Mouse (Mus musculus): ENCODE measurements around the gene Gm17349. TPM values are rescaled to one million over a fixed set of nuclear protein-coding genes. Genes with fewer than 3 reads are reported as not detected.

Gene Gm17349
- polyA plus RNA-seq, 1 experiment: not detected

DNA sequence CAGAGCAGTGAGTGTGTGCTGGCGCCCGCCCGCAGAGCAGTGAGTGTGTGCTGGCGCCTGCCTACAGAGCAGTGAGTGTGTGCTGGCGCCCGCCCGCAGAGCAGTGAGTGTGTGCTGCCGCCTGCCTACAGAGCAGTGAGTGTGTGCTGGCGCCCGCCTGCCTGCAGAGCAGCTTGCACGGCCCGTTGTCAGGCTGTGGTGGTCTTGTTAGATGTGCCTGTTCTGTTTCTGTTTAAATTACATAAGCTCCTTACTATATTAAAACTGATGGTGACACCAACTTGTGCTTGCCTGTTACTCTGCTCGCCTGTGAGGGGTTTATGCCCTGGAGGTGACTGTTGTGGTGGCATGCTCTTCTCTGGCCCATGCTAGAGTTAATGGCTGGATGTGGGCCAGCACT, 2.9 kb upstream of the Gm17349 start:
- H3K36me3 ChIP-seq (ENCODE audit: control insufficient read depth, insufficient read depth): peaks cover 95% of the 10 kb centered on the region
- TF ChIP-seq CTCF (IDR thresholded peaks at IDR 0.05; ENCODE audit: control insufficient read depth, insufficient read depth, insufficient read length) (no peak), MYOG (IDR thresholded peaks at IDR 0.05; ENCODE audit: control insufficient read depth, extremely low read depth, insufficient read length) (no peak)
- no peaks in the 10 kb centered on the region for H3K27me3 ChIP-seq (ENCODE audit: control insufficient read depth, insufficient read depth, insufficient read length)
- peaks cover 13% of the 10 kb centered on the region for H3K79me2 ChIP-seq (ENCODE audit: control insufficient read depth, insufficient read depth)
- H3K4me3 ChIP-seq (ENCODE audit: insufficient read depth, poor library complexity, severe bottlenecking): no peak overlapping the region
- peaks cover 5% of the 10 kb centered on the region for H3K79me3 ChIP-seq (ENCODE audit: low read depth)
- no peak overlapping the region for H3ac ChIP-seq (ENCODE audit: control insufficient read depth, insufficient read length, low read depth)

DNA sequence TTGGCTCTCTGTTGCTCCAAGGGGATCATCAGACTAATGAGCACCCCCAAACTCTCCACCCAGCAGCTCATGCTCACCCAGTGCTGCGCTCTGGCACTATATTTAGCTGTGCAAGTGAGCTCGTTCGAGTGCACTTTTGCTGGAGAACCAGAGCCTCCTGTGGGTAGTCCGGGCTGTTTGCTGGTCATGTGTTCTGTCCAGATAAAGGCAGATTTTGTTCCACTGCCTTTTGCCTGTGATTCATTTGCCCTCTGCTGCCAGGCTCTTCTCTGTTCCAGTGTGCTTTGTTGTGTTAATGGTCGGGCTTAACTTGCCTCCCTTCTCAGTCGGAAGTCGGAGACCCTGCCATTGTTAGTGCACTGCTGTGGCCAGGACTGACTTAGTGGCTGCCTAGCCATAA, 409 bp downstream of the Gm17349 start:
- Histone ChIP-seq H3ac (ENCODE audit: control insufficient read depth, insufficient read length, low read depth) (no peak overlapping the region), H3K36me3 (ENCODE audit: control insufficient read depth, insufficient read depth) (peaks cover 63% of the 10 kb centered on the region), H3K27me3 (ENCODE audit: control insufficient read depth, insufficient read depth, insufficient read length) (no peaks in the 10 kb centered on the region), H3K79me3 (ENCODE audit: low read depth) (peaks cover 11% of the 10 kb centered on the region), H3K79me2 (ENCODE audit: control insufficient read depth, insufficient read depth) (peaks cover 43% of the 10 kb centered on the region), H3K4me3 (ENCODE audit: insufficient read depth, poor library complexity, severe bottlenecking) (no peak overlapping the region)
- TF ChIP-seq USF1 (IDR thresholded peaks at IDR 0.05; ENCODE audit: low read depth): no peak
- no peak for TF ChIP-seq MYOG (IDR thresholded peaks at IDR 0.05; ENCODE audit: control insufficient read depth, extremely low read depth, insufficient read length)
- TF ChIP-seq MYOD1 (IDR thresholded peaks at IDR 0.05; ENCODE audit: control insufficient read depth, insufficient read length, low read depth): no peak
- TF ChIP-seq FOSL1 (IDR thresholded peaks at IDR 0.05; ENCODE audit: insufficient read depth, low read length, poor library complexity, severe bottlenecking): no peak
- TF ChIP-seq MAX (IDR thresholded peaks at IDR 0.05): no peak
- no peak for TF ChIP-seq CEBPB (IDR thresholded peaks at IDR 0.05; ENCODE audit: low read depth)
- TF ChIP-seq CTCF (IDR thresholded peaks at IDR 0.05; ENCODE audit: control insufficient read depth, insufficient read depth, insufficient read length): no peak

DNA sequence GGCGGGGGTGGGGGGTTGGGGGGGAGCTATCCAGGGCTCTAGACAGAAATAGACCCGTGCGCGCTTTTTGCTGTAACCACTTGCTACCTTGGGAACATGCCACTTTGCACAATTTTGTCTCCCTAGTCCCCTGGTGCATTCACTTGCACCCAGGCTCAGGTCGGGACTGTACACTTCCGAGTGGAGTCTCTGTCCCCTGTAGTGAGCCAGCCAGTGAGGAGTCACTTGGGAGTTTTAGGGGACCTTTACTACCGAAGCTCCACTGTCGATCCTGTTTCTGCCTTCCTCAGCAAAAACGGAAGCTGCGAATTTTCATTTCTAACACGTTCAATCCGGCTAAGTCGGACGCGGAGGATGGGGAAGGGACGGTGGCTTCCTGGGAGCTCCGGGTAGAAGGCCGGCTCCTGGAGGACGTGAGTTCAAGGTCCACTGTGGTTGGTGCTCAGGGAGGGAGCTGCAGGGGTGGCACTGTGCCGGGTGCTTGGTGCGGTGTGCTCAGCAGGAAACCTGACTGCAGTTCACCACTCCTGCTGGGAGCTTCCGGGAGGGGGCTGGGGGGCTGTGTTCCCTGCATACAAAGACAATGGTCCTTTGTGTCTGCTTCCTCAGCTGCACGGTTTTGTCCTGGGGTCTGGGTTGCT, 1.1 kb downstream of the Gm17349 start:
- H3ac ChIP-seq (ENCODE audit: control insufficient read depth, insufficient read length, low read depth): no peak overlapping the region
- H3K4me3 ChIP-seq (ENCODE audit: insufficient read depth, poor library complexity, severe bottlenecking): no peak overlapping the region
- no peak for TF ChIP-seq MAX (IDR thresholded peaks at IDR 0.05)
- TF ChIP-seq MYOG (IDR thresholded peaks at IDR 0.05; ENCODE audit: control insufficient read depth, extremely low read depth, insufficient read length): no peak
- TF ChIP-seq CEBPB (IDR thresholded peaks at IDR 0.05; ENCODE audit: low read depth): no peak
- no peak for TF ChIP-seq USF1 (IDR thresholded peaks at IDR 0.05; ENCODE audit: low read depth)
- no peak for TF ChIP-seq MYOD1 (IDR thresholded peaks at IDR 0.05; ENCODE audit: control insufficient read depth, insufficient read length, low read depth)
- TF ChIP-seq FOSL1 (IDR thresholded peaks at IDR 0.05; ENCODE audit: insufficient read depth, low read length, poor library complexity, severe bottlenecking): no peak
- no peak for TF ChIP-seq CTCF (IDR thresholded peaks at IDR 0.05; ENCODE audit: control insufficient read depth, insufficient read depth, insufficient read length)

DNA sequence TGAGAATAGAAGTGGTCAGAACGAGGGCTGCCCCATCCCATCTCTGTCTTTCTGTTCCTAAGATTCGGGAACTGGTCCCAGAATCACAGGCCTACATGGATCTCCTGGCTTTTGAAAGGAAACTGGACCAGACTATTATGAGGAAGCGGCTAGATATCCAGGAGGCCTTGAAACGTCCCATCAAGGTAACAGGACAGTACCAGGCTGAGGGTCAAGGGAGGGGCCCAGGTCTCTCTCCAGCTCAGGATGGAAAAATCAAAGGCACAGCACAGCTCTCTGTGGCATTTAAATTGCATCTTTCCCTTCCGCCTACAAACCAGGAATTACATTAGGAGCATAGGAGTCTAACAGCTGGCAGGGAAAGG, 1.6 kb downstream of the Gm17349 start:
- TF ChIP-seq CEBPB (IDR thresholded peaks at IDR 0.05; ENCODE audit: low read depth) (no peak), MAX (IDR thresholded peaks at IDR 0.05) (no peak), USF1 (IDR thresholded peaks at IDR 0.05; ENCODE audit: low read depth) (no peak), MYOD1 (IDR thresholded peaks at IDR 0.05; ENCODE audit: control insufficient read depth, insufficient read length, low read depth) (no peak), CTCF (IDR thresholded peaks at IDR 0.05; ENCODE audit: control insufficient read depth, insufficient read depth, insufficient read length) (no peak), MYOG (IDR thresholded peaks at IDR 0.05; ENCODE audit: control insufficient read depth, extremely low read depth, insufficient read length) (no peak), FOSL1 (IDR thresholded peaks at IDR 0.05; ENCODE audit: insufficient read depth, low read length, poor library complexity, severe bottlenecking) (no peak)
- H3K79me2 ChIP-seq (ENCODE audit: control insufficient read depth, insufficient read depth): peaks cover 43% of the 10 kb centered on the region
- no peak overlapping the region for H3ac ChIP-seq (ENCODE audit: control insufficient read depth, insufficient read length, low read depth)
- H3K27me3 ChIP-seq (ENCODE audit: control insufficient read depth, insufficient read depth, insufficient read length): no peaks in the 10 kb centered on the region
- no peak overlapping the region for H3K4me3 ChIP-seq (ENCODE audit: insufficient read depth, poor library complexity, severe bottlenecking)
- H3K79me3 ChIP-seq (ENCODE audit: low read depth): peaks cover 11% of the 10 kb centered on the region
- H3K36me3 ChIP-seq (ENCODE audit: control insufficient read depth, insufficient read depth): peaks cover 50% of the 10 kb centered on the region

More for the DNA sequence above, 1.1 kb downstream of the Gm17349 start:
- Histone ChIP-seq H3K36me3 (ENCODE audit: control insufficient read depth, insufficient read depth) (peaks cover 55% of the 10 kb centered on the region), H3K79me2 (ENCODE audit: control insufficient read depth, insufficient read depth) (peaks cover 43% of the 10 kb centered on the region), H3K27me3 (ENCODE audit: control insufficient read depth, insufficient read depth, insufficient read length) (no peaks in the 10 kb centered on the region), H3K79me3 (ENCODE audit: low read depth) (peaks cover 11% of the 10 kb centered on the region)

DNA sequence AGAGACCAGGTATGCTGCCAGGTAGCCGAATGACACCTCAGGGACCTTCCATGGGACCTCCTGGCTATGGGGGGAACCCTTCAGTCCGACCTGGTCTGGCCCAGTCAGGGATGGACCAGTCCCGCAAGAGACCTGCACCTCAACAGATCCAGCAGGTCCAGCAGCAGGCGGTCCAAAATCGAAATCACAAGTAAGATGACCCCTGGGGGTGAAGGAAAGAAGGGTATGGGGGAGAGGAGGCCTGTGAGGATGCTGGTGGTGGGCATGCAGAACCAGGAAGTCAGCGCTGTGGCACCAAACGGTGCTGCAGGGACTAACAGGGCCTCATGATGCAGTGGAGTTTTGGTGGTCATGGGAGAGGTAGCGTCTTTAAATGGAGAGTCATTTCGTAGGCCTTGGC, 2.2 kb downstream of the Gm17349 start:
- no peak overlapping the region for H3K4me3 ChIP-seq (ENCODE audit: insufficient read depth, poor library complexity, severe bottlenecking)
- H3K79me3 ChIP-seq (ENCODE audit: low read depth): peaks cover 11% of the 10 kb centered on the region
- peaks cover 45% of the 10 kb centered on the region for H3K36me3 ChIP-seq (ENCODE audit: control insufficient read depth, insufficient read depth)
- no peaks in the 10 kb centered on the region for H3K27me3 ChIP-seq (ENCODE audit: control insufficient read depth, insufficient read depth, insufficient read length)
- peaks cover 43% of the 10 kb centered on the region for H3K79me2 ChIP-seq (ENCODE audit: control insufficient read depth, insufficient read depth)
- TF ChIP-seq FOSL1 (IDR thresholded peaks at IDR 0.05; ENCODE audit: insufficient read depth, low read length, poor library complexity, severe bottlenecking) (no peak), MAX (IDR thresholded peaks at IDR 0.05) (no peak), MYOD1 (IDR thresholded peaks at IDR 0.05; ENCODE audit: control insufficient read depth, insufficient read length, low read depth) (no peak), CEBPB (IDR thresholded peaks at IDR 0.05; ENCODE audit: low read depth) (no peak), USF1 (IDR thresholded peaks at IDR 0.05; ENCODE audit: low read depth) (no peak)
- peak overlapping the region; percentile 27 for H3ac ChIP-seq (ENCODE audit: control insufficient read depth, insufficient read length, low read depth)
